Mouse (Mus musculus) embryonic fibroblast, embryonic 13.5 days (primary cell): ENCODE results near the gene Bpgm.

ENCODE experiments used
- CTCF ChIP-seq: IDR thresholded peaks from 2 replicates; pipeline ENCODE4 v1.5.1; 2011; ENCODE audit warnings: mild to moderate bottlenecking, control low read depth, low read length, moderate library complexity, borderline replicate concordance; ENCODE audit not compliant: insufficient read depth
- POLR2A ChIP-seq: IDR thresholded peaks from 2 replicates; pipeline ENCODE4 v1.6.1; 2011; ENCODE audit warnings: low read depth, mild to moderate bottlenecking, control low read depth, low read length, moderate library complexity

- TF ChIP-seq CTCF (no peak), POLR2A (no peak)
Measured at GRCm38 (mm10) chr6:34525499-34525924, 49.5 kb downstream of the Bpgm start.
